Mouse (Mus musculus) E14TG2a.4 (cell line): Measurements from ENCODE around the gene Rin2.

Experiments
- CTCF ChIP-seq: conservative IDR thresholded peaks from 2 replicates; pipeline ENCODE4 v1.5.1; 2014; ENCODE audit warnings: low read length
- POU5F1 ChIP-seq: IDR thresholded peaks from 2 replicates; pipeline ENCODE4 v1.6.1; 2014; ENCODE audit warnings: low read length, borderline replicate concordance

DNA sequence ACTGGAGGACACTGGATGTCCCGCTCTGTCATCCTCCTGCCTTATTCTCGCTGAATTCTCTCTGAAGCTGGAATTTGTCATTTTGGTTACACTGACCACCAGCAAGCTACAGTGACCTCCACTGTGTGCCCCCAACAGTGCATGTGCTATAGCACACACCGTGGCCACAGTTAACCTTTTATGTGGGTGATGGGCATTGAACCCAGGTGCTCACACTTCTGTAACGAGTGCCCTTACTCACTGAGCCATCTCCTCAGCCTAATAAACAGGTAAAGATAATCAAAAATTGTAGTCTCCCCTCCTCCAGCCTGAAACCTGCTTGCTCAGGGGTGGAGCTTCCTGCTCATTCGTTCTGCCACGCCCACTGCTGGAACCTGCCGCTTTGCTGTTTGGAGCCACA is 13.8 kb upstream of the Rin2 start:
- TF ChIP-seq CTCF = no peak
- TF ChIP-seq POU5F1 = no peak
